Mouse (Mus musculus) skeletal muscle tissue, adult 2 months (tissue): ENCODE measurements around the gene Car4.
A peak's percentile ranks its signal among the peaks of the same experiment; 100 is the strongest.

ENCODE experiments used
- DNase-seq: peaks from one replicate; pipeline ENCODE4 v3.0.0-alpha.2; 2012; ENCODE audit warnings: low read depth, low spot score

Gene Car4

DNA sequence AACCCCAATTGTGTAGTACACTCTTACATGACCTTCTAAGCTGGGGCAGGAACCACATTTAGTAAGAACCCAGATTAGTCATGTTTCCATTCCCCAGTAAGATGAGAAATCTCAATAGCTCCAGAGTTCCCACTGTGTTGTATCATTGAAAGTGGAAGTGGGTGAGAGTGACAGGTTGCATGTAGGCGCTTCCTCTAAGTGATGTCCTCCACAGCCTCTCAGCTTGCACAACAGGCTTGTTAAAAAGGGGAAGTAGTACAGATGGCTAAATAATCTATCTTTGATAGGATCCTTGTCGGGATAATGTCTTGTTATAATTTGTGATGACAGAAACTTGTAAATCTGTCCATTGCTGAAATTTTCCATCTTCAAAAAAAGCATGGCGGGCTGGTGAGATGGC lies 46.0 kb downstream of the Car4 start:
- peak; percentile 14 for DNase-seq

DNA sequence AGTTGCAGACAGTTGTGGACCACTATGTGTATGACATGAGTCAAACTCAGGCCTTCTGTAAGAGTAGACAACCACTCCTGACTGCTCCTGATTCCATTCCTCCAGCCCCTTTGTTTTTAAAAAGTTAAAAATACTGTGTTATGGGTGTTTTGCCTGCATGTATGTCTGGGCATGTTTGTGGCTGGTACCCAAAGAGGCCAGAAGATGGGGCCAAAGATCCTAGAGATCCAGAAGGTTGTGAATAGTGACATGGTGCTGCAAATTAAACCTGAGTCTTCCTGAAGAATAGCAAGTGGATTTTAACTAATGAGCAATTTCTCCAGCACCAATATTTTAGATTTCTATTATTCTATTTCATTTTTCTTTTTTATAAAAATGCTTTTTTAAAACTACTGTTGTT lies 55.5 kb downstream of the Car4 start:
- DNase-seq = no peak
